Mouse (Mus musculus) kidney, adult 2 months (tissue): ENCODE results near the gene AL607142.1.

Source experiments
- CTCF ChIP-seq: fragments of 200-500 bp; conservative IDR thresholded peaks from 2 replicates; pipeline ENCODE4 v1.5.1; 2011; ENCODE audit warnings: low read depth, mild to moderate bottlenecking, control low read depth, low read length, moderate library complexity, mixed read lengths; ENCODE audit not compliant: insufficient read depth, insufficient read length
- POLR2A ChIP-seq: fragments of 200-500 bp; IDR thresholded peaks from one replicate; pipeline ENCODE4 v1.6.1; 2011; ENCODE audit warnings: low read depth, low read length, control low read depth

GRCm38 (mm10) chr4:120130926-120131325, 66.1 kb downstream of the AL607142.1 start:
- TF ChIP-seq POLR2A (no peak), CTCF (no peak)
